Mouse (Mus musculus) stomach, adult 2 months (tissue): Measurements from ENCODE around the gene Mfsd4a. TPM values are rescaled to one million over a fixed set of nuclear protein-coding genes. Genes with fewer than 3 reads are reported as not detected.

Experiments
- polyA plus RNA-seq: library from polyadenylated mRNA; depleted of rRNA; stranded (reverse); fragments of >200 nt; gene quantifications from 2 replicates; pipeline ENCODE4 v1.2.3, GENCODE M21; 2012; rRNA removed

Mfsd4a gene
- 47.6 and 79.4 TPM in 2 replicates for polyA plus RNA-seq

GRCm38 (mm10) chr1:132067261-132068255 is at the start of gene Mfsd4a:
Mfsd4a (minus strand) TSS chr1:132068062.

GRCm38 (mm10) chr1:132007282-132007815 is 60.5 kb downstream of the Mfsd4a start, which contains the start of gene Elk4:
Elk4 (plus strand) TSS chr1:132007607.

Other genes with a start within 250 kb of the Mfsd4a start
- gene Slc41a1, start 240.6 kb downstream of the Mfsd4a start, polyA plus RNA-seq: 15.0 and 16.6 TPM in 2 replicates
- gene Rab29, start 200.8 kb downstream of the Mfsd4a start, polyA plus RNA-seq: 10.9 and 11.7 TPM in 2 replicates
- 0.60 and 1.3 TPM in 2 replicates for gene Nucks1, start 157.5 kb downstream of the Mfsd4a start, polyA plus RNA-seq
- gene Slc45a3, start 105.1 kb downstream of the Mfsd4a start, polyA plus RNA-seq: 64.9 and 67.3 TPM in 2 replicates
- 4.9 and 5.1 TPM in 2 replicates for gene Elk4, start 60.5 kb downstream of the Mfsd4a start, polyA plus RNA-seq
- gene Cdk18, start 71.6 kb upstream of the Mfsd4a start, polyA plus RNA-seq: 39.2 and 41.7 TPM in 2 replicates
- 0.12 TPM in 1 of 2 replicates, not detected in the other for gene Lemd1, start 123.4 kb upstream of the Mfsd4a start, polyA plus RNA-seq
- gene AC124108.1, start 123.4 kb upstream of the Mfsd4a start, polyA plus RNA-seq: 0.02 and 0.10 TPM in 2 replicates
- not detected in 2 replicates for gene Gm10188, start 161.7 kb upstream of the Mfsd4a start, polyA plus RNA-seq
- 0.83 and 0.87 TPM in 2 replicates for gene Klhdc8a, start 230.6 kb upstream of the Mfsd4a start, polyA plus RNA-seq
- gene Nuak2, start 248.1 kb upstream of the Mfsd4a start, polyA plus RNA-seq: 2.5 and 2.8 TPM in 2 replicates